Mouse (Mus musculus) hindlimb bud, embryonic 11.5 days (tissue): Measurements from ENCODE around the gene Rps28.
A peak's percentile ranks its signal among the peaks of the same experiment; 100 is the strongest.
"Not testable (repeated sequence)": the region's sequence is repeated elsewhere in the genome, so short reads cannot be mapped to it uniquely, and the experiment has no call there.

Experiments
- DNase-seq: peaks from one replicate; pipeline ENCODE4 v3.0.0-alpha.2; 2012; ENCODE audit warnings: low read depth, low spot score; ENCODE audit errors: extremely low spot score

Rps28 gene

DNA sequence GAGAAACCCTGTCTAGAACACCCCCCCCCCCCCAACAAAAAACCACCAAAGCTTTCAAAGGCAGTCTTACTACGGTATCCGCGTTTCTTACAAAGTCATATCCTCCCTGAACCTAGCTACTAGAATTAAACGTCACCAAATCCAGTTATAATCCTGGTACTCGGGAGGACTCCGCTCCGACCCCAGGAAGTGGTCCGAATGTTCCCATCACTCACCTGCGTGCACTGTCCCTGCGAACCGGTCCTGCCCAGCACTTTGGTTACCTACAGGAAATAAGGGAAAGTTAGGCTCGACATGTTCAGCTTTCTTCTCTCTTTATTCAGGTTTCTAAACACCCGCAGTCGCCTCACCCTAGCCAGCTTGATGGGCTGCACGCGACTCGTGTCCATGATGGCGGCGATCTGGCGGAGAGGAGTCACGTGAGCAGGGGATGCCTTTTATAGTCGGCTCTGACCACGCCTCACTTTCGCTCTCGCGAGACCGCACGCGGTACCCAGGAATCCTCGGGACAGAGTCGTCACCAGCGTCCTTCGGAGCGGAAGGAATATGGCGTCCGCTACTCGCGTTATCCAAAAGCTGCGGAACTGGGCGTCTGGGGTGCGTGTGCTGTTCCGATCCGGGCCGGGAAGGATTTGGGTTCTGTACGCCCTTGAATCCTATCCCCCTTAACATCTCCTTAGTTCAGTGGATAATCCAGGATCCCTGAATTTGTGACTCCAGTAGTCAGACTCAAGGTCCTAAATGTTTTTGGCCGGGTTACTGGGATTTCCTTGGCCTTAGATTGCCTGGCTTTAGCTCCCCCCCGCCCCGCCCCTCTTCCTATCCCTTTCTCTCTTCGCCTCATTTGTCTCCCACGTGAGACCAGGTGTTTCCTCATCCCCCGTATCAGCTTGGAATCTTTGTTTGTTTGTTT, at the start of gene Rps28, which contains the start of gene Ndufa7:
Rps28 (minus strand) TSS at position 479 of the 913 bp plus-strand sequence.
Ndufa7 (plus strand) TSS at position 489 of the 913 bp plus-strand sequence.
- peak; percentile 96 for DNase-seq

DNA sequence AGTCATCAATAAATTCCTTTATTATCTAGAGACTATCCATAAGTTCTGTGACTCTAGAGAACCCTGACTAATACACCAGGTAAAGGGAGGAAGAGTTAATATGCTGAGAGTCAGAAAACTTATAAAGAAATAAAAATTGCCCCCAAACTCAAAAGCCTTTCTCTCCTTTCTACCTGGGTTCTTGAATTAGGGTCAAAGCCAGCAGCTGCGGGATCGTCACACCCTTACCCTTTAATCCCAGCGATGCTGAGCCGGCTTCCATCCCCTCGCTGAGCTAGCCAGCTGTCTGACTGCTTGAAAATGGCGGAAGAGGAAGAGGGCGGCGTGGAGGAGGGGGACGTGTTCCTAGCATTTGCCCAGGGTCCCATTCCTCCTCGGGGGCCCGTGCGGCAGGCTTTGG, 49.2 kb upstream of the Rps28 start, which contains the start of gene Gm7029:
Gm7029 (plus strand) TSS at position 301 of the 400 bp plus-strand sequence.
- DNase-seq: not testable (repeated sequence)

GRCm38 (mm10) chr17:33865330-33866030, 41.1 kb upstream of the Rps28 start:
- DNase-seq: no peak

DNA sequence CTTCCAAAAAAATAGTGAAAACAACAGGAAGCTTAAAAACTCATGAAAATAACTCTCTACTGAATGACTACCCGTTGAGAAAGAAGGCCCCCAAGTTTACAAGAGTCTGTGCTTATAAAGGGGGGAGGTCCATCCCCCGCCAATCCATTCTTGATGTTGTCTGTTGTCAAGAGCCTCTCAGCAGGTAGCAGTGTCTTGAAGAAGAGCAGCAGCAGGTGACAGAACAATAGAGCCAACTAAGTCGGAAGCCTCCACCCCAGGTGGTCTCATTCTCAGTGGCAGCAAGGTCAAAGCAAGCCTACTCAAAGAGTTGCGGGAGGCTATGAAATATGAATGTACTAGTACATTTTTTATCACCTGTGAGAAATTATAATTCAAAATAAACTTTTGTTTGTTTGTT, 33.5 kb upstream of the Rps28 start:
- DNase-seq: no peak

DNA sequence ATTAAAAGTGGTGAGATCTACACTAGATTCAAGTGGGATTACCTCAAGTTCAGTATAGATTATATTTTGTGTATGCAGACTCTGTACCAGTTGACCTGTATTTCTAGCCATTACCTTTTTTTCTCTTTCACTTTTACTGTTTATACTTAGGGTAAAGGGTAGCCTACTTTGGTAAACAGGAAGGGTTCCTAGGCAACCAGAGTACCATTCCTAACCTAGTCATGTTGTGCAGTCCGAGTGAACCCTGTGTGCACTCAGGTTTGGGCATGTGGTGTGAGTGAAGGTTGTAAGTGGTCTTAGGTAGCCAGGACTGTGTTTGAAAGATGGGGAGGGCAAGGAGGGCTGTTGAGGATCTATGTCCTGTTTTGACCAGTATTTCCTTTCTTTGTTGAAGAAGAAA, 27.0 kb upstream of the Rps28 start:
- no peak for DNase-seq

GRCm38 (mm10) chr17:33848139-33848538, 23.8 kb upstream of the Rps28 start:
- DNase-seq: no peak

GRCm38 (mm10) chr17:33844196-33844595, 19.8 kb upstream of the Rps28 start:
- no peak for DNase-seq

DNA sequence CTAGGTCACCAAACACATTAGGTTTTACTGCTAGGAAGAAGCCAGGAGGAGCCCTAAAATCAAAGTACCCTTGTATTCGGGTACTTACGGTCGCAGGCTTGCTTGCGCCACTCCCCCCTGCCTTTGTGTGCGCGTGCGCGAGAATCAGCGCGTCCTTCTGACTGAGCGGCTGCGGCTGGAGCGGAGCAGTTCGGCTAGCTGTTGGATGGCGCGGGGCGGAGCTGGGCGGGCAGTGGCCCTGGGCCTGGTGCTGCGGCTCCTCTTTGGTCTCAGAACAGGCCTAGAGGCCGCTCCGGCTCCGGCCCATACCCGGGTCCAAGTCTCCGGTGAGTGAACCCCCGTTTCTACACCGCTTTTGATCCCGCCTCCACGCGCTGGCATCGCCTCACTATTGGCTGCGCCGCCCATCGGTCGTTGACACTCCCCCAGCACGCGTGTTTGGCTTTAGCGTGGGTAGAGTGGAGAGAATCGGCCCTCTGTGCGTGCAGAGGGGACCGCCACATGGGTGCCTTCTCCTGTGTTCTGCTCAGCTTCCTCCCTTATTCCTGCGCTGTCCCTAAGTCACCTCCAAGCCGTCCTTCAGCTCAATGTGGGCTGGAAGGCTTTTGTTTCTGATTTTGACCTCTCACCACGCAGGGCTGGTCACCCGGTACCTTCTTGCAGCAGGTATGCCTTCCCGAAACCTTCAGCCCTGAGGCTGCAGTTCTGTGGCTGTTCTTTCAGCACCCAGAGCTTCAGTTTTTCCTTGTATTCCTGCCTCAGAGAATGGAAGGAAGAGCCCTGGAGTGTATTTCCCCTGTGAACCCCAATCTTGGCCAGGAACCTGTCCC, 18.8 kb upstream of the Rps28 start, which contains the start of gene Cd320:
Cd320 (plus strand) TSS at position 126 of the 830 bp plus-strand sequence.
- DNase-seq: peak; percentile 90

- DNase-seq: no peak
Measured at GRCm38 (mm10) chr17:33829561-33829960, 5.2 kb upstream of the Rps28 start.

GRCm38 (mm10) chr17:33828892-33829291, 4.5 kb upstream of the Rps28 start:
- no peak for DNase-seq

GRCm38 (mm10) chr17:33826850-33827249, 2.5 kb upstream of the Rps28 start:
- no peak for DNase-seq

DNA sequence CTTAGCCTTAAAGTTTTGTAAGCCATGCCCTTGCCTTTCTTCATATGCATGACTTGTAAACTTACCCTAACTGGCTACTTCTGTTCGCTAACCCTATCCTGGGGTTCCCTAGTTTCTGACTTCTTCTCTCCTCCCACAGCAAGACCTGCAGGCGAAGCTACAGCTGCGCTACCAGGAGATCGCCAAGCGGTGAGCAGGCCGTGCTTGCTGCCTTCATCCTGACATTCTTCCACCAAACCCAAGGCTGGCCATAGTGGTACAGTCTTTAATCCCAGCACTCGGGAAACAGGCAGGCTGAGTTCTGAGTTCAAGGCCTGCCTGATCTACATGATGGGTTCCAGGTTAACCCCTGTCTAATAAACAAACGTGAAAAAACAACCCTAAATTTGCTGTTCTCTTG, 1.1 kb upstream of the Rps28 start:
- DNase-seq: no peak

DNA sequence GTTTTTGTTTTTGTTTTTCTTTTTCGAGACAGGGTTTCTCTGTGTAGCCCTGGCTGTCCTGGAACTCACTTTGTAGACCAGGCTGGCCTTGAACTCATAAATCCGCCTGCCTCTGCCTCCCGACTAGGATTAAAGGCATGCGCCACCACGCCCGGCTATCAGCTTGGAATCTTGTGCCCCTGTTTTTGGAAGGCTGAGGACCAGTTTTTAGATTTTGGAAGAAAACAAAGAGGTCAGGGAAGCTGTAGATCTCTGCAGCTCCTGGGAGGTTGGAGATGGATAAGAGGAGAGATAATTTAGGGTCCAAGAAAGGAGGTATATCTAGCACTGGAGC, 602 bp upstream of the Rps28 start:
- not testable (repeated sequence) for DNase-seq

DNA sequence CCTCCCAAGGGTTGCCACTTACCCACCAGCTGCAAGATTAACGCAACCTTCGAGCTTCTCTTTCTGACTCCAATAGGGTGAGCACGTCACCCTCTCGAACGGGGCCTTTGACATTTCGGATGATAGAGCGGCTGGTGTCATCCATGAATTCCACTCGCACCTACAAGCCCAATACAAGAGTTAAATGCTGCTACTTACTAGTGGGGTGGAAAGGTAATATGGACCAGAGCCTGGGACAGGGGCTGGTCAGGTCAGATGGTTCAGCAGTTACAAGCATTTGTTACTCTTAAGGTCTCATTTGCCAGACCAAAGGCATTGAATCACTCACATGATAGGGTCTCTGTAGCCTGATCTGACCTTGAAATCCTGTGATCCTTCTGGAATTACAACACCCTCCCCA, 1.2 kb downstream of the Rps28 start:
- DNase-seq: not testable (repeated sequence)

DNA sequence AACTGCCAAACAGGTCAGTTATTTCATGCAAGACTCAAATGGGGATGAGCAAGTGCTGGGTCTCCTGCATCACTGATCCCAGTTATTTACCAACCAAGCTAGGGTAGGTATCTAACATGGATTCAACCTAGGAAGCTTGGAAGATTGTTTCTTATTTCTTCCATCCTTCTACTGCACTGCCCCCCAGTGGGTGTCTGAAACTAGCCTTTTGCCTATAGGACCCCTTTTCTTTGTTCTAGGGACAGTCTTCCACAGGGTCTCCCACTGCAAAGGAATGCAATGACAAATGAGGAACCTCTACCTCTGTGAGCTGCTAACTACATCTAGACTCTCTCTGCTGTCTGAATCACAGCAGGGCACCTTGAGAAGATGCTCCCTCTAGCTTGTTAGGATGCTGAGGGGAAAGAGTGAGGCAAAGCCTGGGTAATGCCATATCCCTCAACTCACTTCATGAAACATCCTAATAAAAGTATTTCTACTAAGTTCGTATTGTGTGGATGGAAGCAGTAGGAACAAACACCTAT, 1.9 kb downstream of the Rps28 start:
- no peak for DNase-seq

GRCm38 (mm10) chr17:33817969-33818643, 6.3 kb downstream of the Rps28 start:
- DNase-seq: no peak

- DNase-seq: peak; percentile 79
Measured at GRCm38 (mm10) chr17:33817184-33817968, 7.0 kb downstream of the Rps28 start.

- DNase-seq: no peak
Measured at GRCm38 (mm10) chr17:33816612-33817011, 7.8 kb downstream of the Rps28 start.

DNA sequence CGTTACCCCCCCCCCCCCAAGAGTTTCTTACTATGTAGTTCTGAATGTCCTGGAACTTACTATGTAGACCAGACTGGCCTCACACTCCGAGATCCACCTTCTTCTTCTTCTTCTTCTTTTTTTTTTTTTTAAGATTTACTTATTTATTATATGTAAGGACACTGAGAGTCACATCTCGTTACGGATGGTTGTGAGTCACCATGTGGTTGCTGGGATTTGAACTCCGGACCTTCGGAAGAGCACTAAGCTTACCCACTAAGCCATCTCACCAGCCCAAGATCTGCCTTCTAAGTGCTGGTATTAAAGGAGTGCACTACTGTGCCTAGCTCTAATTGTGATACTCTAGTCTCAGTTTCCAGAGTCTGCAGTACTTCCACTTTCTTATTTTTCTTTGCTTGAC, 9.0 kb downstream of the Rps28 start:
- DNase-seq: no peak
